Mouse (Mus musculus): ENCODE measurements around the gene Atg5. TPM values are rescaled to one million over a fixed set of nuclear protein-coding genes. Genes with fewer than 3 reads are reported as not detected.
"Not testable (repeated sequence)": the region's sequence is repeated elsewhere in the genome, so short reads cannot be mapped to it uniquely, and the experiment has no call there.

Atg5 gene
- polyA plus RNA-seq (2015; fragmentation: Nextera tagmentation; extraction: Ambion mirVana) = 47.4 and 51.6 TPM in 2 replicates

- Histone ChIP-seq H3K9ac (peak within 1 kb of the TSS; percentile 95), H3K9me3 (no peaks in the 10 kb centered on the region), H3K27ac (peak within 1 kb of the TSS; percentile 95), H3K4me3 (peak within 1 kb of the TSS; percentile 91), H3K4me1 (peaks cover 29% of the 10 kb centered on the region), H3K36me3 (no peaks in the 10 kb centered on the region), H3K4me2 (peak within 1 kb of the TSS; percentile 75), H3K27me3 (no peaks in the 10 kb centered on the region)
- peak; percentile 96 for ATAC-seq (ENCODE audit: borderline replicate concordance, extremely low read depth, low FRiP score, low TSS enrichment)
- under 1% methylated on average over 62 of the region's 63 CpGs for WGBS
Observed at GRCm38 (mm10) chr10:44268145-44268860, at the start of gene Atg5. TSS of gene Atg5 (plus strand) at chr10:44268358.

- not testable (repeated sequence) for H3K4me1 ChIP-seq; H3K27me3 ChIP-seq; H3K9ac ChIP-seq; H3K4me3 ChIP-seq; H3K27ac ChIP-seq; H3K36me3 ChIP-seq; ATAC-seq (ENCODE audit: borderline replicate concordance, extremely low read depth, low FRiP score, low TSS enrichment); H3K9me3 ChIP-seq; H3K4me2 ChIP-seq
- 4% methylated on average over 2 of the region's 2 CpGs for WGBS
Observed at GRCm38 (mm10) chr10:44219073-44219472, 49.1 kb upstream of the Atg5 start.

GRCm38 (mm10) chr10:44224345-44224744 is 43.8 kb upstream of the Atg5 start:
- Histone ChIP-seq H3K36me3 (no peaks in the 10 kb centered on the region), H3K4me3 (no peak overlapping the region), H3K4me2 (no peak overlapping the region), H3K27ac (no peak overlapping the region), H3K4me1 (no peaks in the 10 kb centered on the region), H3K9ac (no peak overlapping the region), H3K27me3 (no peaks in the 10 kb centered on the region), H3K9me3 (no peaks in the 10 kb centered on the region)
- WGBS = 89% methylated on average over 9 of the region's 9 CpGs
- ATAC-seq (ENCODE audit: borderline replicate concordance, extremely low read depth, low FRiP score, low TSS enrichment) = no peak

- H3K36me3 ChIP-seq; H3K9me3 ChIP-seq; H3K4me1 ChIP-seq; H3K4me3 ChIP-seq; H3K9ac ChIP-seq; ATAC-seq (ENCODE audit: borderline replicate concordance, extremely low read depth, low FRiP score, low TSS enrichment); H3K27me3 ChIP-seq; H3K27ac ChIP-seq; H3K4me2 ChIP-seq: not testable (repeated sequence)
- 4% methylated on average over 1 of the region's 1 CpGs for WGBS
Observed at GRCm38 (mm10) chr10:44233351-44233750, 34.8 kb upstream of the Atg5 start.

- not testable (repeated sequence) for H3K4me2 ChIP-seq; H3K27ac ChIP-seq; H3K4me3 ChIP-seq; H3K9me3 ChIP-seq; ATAC-seq (ENCODE audit: borderline replicate concordance, extremely low read depth, low FRiP score, low TSS enrichment); H3K4me1 ChIP-seq; H3K36me3 ChIP-seq; H3K27me3 ChIP-seq; H3K9ac ChIP-seq
- WGBS = 34% methylated on average over 7 of the region's 7 CpGs
Observed at GRCm38 (mm10) chr10:44235298-44235697, 32.9 kb upstream of the Atg5 start.

- Histone ChIP-seq H3K36me3 (no peaks in the 10 kb centered on the region), H3K4me2 (no peak overlapping the region), H3K9ac (no peak overlapping the region), H3K4me1 (no peaks in the 10 kb centered on the region), H3K27me3 (no peaks in the 10 kb centered on the region), H3K9me3 (no peaks in the 10 kb centered on the region), H3K27ac (no peak overlapping the region), H3K4me3 (no peak overlapping the region)
- no peak for ATAC-seq (ENCODE audit: borderline replicate concordance, extremely low read depth, low FRiP score, low TSS enrichment)
- 35% methylated on average over 7 of the region's 7 CpGs for WGBS
Observed at GRCm38 (mm10) chr10:44256624-44257023, 11.5 kb upstream of the Atg5 start.

- Histone ChIP-seq H3K27ac (no peak overlapping the region), H3K9ac (no peak overlapping the region), H3K4me3 (no peak overlapping the region), H3K4me1 (peaks cover 29% of the 10 kb centered on the region), H3K9me3 (no peaks in the 10 kb centered on the region), H3K4me2 (no peak overlapping the region), H3K27me3 (no peaks in the 10 kb centered on the region), H3K36me3 (no peaks in the 10 kb centered on the region)
- 59% methylated on average over 3 of the region's 3 CpGs for WGBS
- no peak for ATAC-seq (ENCODE audit: borderline replicate concordance, extremely low read depth, low FRiP score, low TSS enrichment)
Observed at GRCm38 (mm10) chr10:44265835-44266234, 2.3 kb upstream of the Atg5 start.

GRCm38 (mm10) chr10:44266561-44266960 is 1.6 kb upstream of the Atg5 start:
- H3K27ac ChIP-seq = no peak overlapping the region
- H3K36me3 ChIP-seq = no peaks in the 10 kb centered on the region
- H3K9ac ChIP-seq = no peak overlapping the region
- no peaks in the 10 kb centered on the region for H3K27me3 ChIP-seq
- no peak overlapping the region for H3K4me3 ChIP-seq
- H3K4me2 ChIP-seq = peak overlapping the region; percentile 75
- peaks cover 29% of the 10 kb centered on the region for H3K4me1 ChIP-seq
- no peaks in the 10 kb centered on the region for H3K9me3 ChIP-seq
- peak; percentile 20; the same call in 1 of the 2 replicates for ATAC-seq (ENCODE audit: borderline replicate concordance, extremely low read depth, low FRiP score, low TSS enrichment)

- Histone ChIP-seq H3K4me1 (peaks cover 29% of the 10 kb centered on the region), H3K27ac (peak overlapping the region; percentile 95), H3K27me3 (no peaks in the 10 kb centered on the region), H3K4me3 (peak overlapping the region; percentile 91), H3K4me2 (peak overlapping the region; percentile 75), H3K36me3 (no peaks in the 10 kb centered on the region), H3K9me3 (no peaks in the 10 kb centered on the region), H3K9ac (peak overlapping the region; percentile 61)
- 2% methylated on average over 11 of the region's 11 CpGs for WGBS
- peak; percentile 12; the same call in 1 of the 2 replicates for ATAC-seq (ENCODE audit: borderline replicate concordance, extremely low read depth, low FRiP score, low TSS enrichment)
Observed at GRCm38 (mm10) chr10:44267426-44268142, 574 bp upstream of the Atg5 start.

- H3K9ac ChIP-seq = peak overlapping the region; percentile 95; the same call in 1 of the 2 replicates
Observed at GRCm38 (mm10) chr10:44269211-44269610, 1.1 kb downstream of the Atg5 start.

GRCm38 (mm10) chr10:44282323-44282722 is 14.2 kb downstream of the Atg5 start:
- Histone ChIP-seq H3K36me3 (peaks cover 9% of the 10 kb centered on the region; the same call in 1 of the 2 replicates), H3K4me1 (no peaks in the 10 kb centered on the region), H3K27ac (no peak overlapping the region), H3K27me3 (no peaks in the 10 kb centered on the region), H3K9me3 (no peaks in the 10 kb centered on the region), H3K4me3 (no peak overlapping the region), H3K9ac (no peak overlapping the region), H3K4me2 (no peak overlapping the region)
- 76% methylated on average over 1 of the region's 1 CpGs for WGBS
- no peak for ATAC-seq (ENCODE audit: borderline replicate concordance, extremely low read depth, low FRiP score, low TSS enrichment)

More at GRCm38 (mm10) chr10:44269211-44269610, 1.1 kb downstream of the Atg5 start:
- Histone ChIP-seq H3K27ac (no peak overlapping the region), H3K4me3 (peak overlapping the region; percentile 91), H3K4me1 (peaks cover 29% of the 10 kb centered on the region), H3K4me2 (peak overlapping the region; percentile 75), H3K9me3 (no peaks in the 10 kb centered on the region), H3K36me3 (no peaks in the 10 kb centered on the region), H3K27me3 (no peaks in the 10 kb centered on the region)
- ATAC-seq (ENCODE audit: borderline replicate concordance, extremely low read depth, low FRiP score, low TSS enrichment) = no peak
- WGBS = 58% methylated on average over 2 of the region's 2 CpGs

- H3K4me3 ChIP-seq = no peak overlapping the region
- H3K36me3 ChIP-seq = peaks cover 16% of the 10 kb centered on the region; the same call in 1 of the 2 replicates
- H3K9me3 ChIP-seq = no peaks in the 10 kb centered on the region
- no peaks in the 10 kb centered on the region for H3K27me3 ChIP-seq
- H3K4me2 ChIP-seq = no peak overlapping the region
- WGBS = 63% methylated on average over 1 of the region's 1 CpGs
- no peak overlapping the region for H3K9ac ChIP-seq
- H3K27ac ChIP-seq = no peak overlapping the region
- no peaks in the 10 kb centered on the region for H3K4me1 ChIP-seq
- no peak for ATAC-seq (ENCODE audit: borderline replicate concordance, extremely low read depth, low FRiP score, low TSS enrichment)
Observed at GRCm38 (mm10) chr10:44285106-44285505, 16.9 kb downstream of the Atg5 start.
